Mouse (Mus musculus): Measurements from ENCODE around the gene Gnb1l.

Gene Gnb1l

GRCm38 (mm10) chr16:18586906-18587546 lies 88.5 kb downstream of the Gnb1l start:
- DNase-seq (ENCODE audit: low spot score in 2 of 2), result no peak

- DNase-seq (ENCODE audit: low spot score in 2 of 2), result no peak
These were observed 89.6 kb downstream of the Gnb1l start for GRCm38 (mm10) chr16:18587847-18588737.

- DNase-seq (ENCODE audit: low spot score in 2 of 2), result no peak
These were observed 90.2 kb downstream of the Gnb1l start for GRCm38 (mm10) chr16:18588738-18589055.

GRCm38 (mm10) chr16:18589080-18589621 lies 90.6 kb downstream of the Gnb1l start:
- DNase-seq (ENCODE audit: low spot score in 2 of 2), result no peak

GRCm38 (mm10) chr16:18589804-18590790 lies 91.6 kb downstream of the Gnb1l start, which contains the start of gene Tbx1:
TSS of gene Tbx1 (minus strand) at chr16:18590671.
- no peak for DNase-seq (ENCODE audit: low spot score in 2 of 2)

GRCm38 (mm10) chr16:18591047-18592018 lies 92.8 kb downstream of the Gnb1l start:
- no peak for DNase-seq (ENCODE audit: low spot score in 2 of 2)

- no peak for DNase-seq (ENCODE audit: low spot score in 2 of 2)
These were observed 95.4 kb downstream of the Gnb1l start for GRCm38 (mm10) chr16:18593930-18594329.

- no peak for DNase-seq (ENCODE audit: low spot score in 2 of 2)
These were observed 97.7 kb downstream of the Gnb1l start for GRCm38 (mm10) chr16:18596255-18596654.

GRCm38 (mm10) chr16:18598006-18598405 lies 99.5 kb downstream of the Gnb1l start:
- no peak for DNase-seq (ENCODE audit: low spot score in 2 of 2)

GRCm38 (mm10) chr16:18601447-18601846 lies 102.9 kb downstream of the Gnb1l start:
- DNase-seq (ENCODE audit: low spot score in 2 of 2), result no peak

GRCm38 (mm10) chr16:18604267-18604701 lies 105.8 kb downstream of the Gnb1l start:
- no peak for DNase-seq (ENCODE audit: low spot score in 2 of 2)

- DNase-seq (ENCODE audit: low spot score in 2 of 2), result no peak
These were observed 107.2 kb downstream of the Gnb1l start for GRCm38 (mm10) chr16:18605705-18606104.

GRCm38 (mm10) chr16:18608226-18608625 lies 109.7 kb downstream of the Gnb1l start:
- no peak for DNase-seq (ENCODE audit: low spot score in 2 of 2)

GRCm38 (mm10) chr16:18609099-18609498 lies 110.6 kb downstream of the Gnb1l start:
- no peak for DNase-seq (ENCODE audit: low spot score in 2 of 2)

GRCm38 (mm10) chr16:18611752-18612151 lies 113.2 kb downstream of the Gnb1l start:
- DNase-seq (ENCODE audit: low spot score in 2 of 2), result no peak

- no peak for DNase-seq (ENCODE audit: low spot score in 2 of 2)
These were observed 114.8 kb downstream of the Gnb1l start for GRCm38 (mm10) chr16:18613301-18613700.
